Mouse (Mus musculus): ENCODE measurements at regions not wholly inside any gene's neighbourhood (a gene's known extent, or its start where the extent isn't known, plus 50 kb on each side); places are given as distances from the start of the nearest gene placed in this dataset.
A peak's percentile ranks its signal among the peaks of the same experiment; 100 is the strongest.

GRCm38 (mm10) chr4:119054129-119054528 lies 54.4 kb upstream of the Slc2a1 start:
- TF ChIP-seq NELFE (IDR thresholded peaks at IDR 0.05; ENCODE audit: low read depth, low read length) = no peak
- TF ChIP-seq MXI1 (IDR thresholded peaks at IDR 0.05; ENCODE audit: low read depth, low read length) = no peak
- TF ChIP-seq MYC (IDR thresholded peaks at IDR 0.05; ENCODE audit: low read depth, low read length) = no peak
- no peak for TF ChIP-seq POLR2A (IDR thresholded peaks at IDR 0.05; ENCODE audit: control insufficient read depth in 1 of 2, insufficient read depth in 1 of 2, low read depth in 1 of 2, low read length in 2 of 2, poor library complexity in 1 of 2)
- TF ChIP-seq CTCF (IDR thresholded peaks at IDR 0.05 in 2 of 3, conservative IDR thresholded peaks at IDR 0.05 in 1 of 3; ENCODE audit: control insufficient read depth in 1 of 3, insufficient read depth in 1 of 3, low read depth in 2 of 3, low read length in 3 of 3, poor library complexity in 1 of 3, severe bottlenecking in 1 of 3) = no peak
- TF ChIP-seq EP300 (IDR thresholded peaks at IDR 0.05; ENCODE audit: low read depth in 1 of 2, low read length in 2 of 2) = peak; percentile 48 to 49; a peak in 3 of 4 replicates
- no peak for TF ChIP-seq GABPA (IDR thresholded peaks at IDR 0.05; ENCODE audit: low read depth, low read length)
- no peak for TF ChIP-seq ZNF384 (IDR thresholded peaks at IDR 0.05; ENCODE audit: low read depth, low read length)
- TF ChIP-seq UBTF (IDR thresholded peaks at IDR 0.05; ENCODE audit: borderline replicate concordance, insufficient read depth, low read depth, low read length) = no peak
- TF ChIP-seq USF1 (IDR thresholded peaks at IDR 0.05; ENCODE audit: low read depth, low read length) = no peak
